Mouse (Mus musculus): ENCODE data around the gene Mettl2. TPM values are rescaled to one million over a fixed set of nuclear protein-coding genes. Genes with fewer than 3 reads are reported as not detected.

Mettl2 gene
- total and polyA plus RNA-seq, 2 experiments from 2014 or later, result 31.6 to 38.1 TPM

GRCm38 (mm10) chr11:105145211-105145610 lies 19.0 kb downstream of the Mettl2 start:
- Histone ChIP-seq H3K27me3 (ENCODE audit: insufficient read depth, low read length) (no peaks in the 10 kb centered on the region), H3K36me3 (ENCODE audit: insufficient read depth) (peaks cover 9% of the 10 kb centered on the region), H3K4me3 (ENCODE audit: low read depth, low read length) (no peak overlapping the region), H3K9me3 (ENCODE audit: low read length) (no peaks in the 10 kb centered on the region), H3K4me2 (ENCODE audit: low read depth) (no peak overlapping the region), H3K9ac (no peak overlapping the region), H3K4me1 (ENCODE audit: insufficient read depth) (no peaks in the 10 kb centered on the region), H3K27ac (ENCODE audit: low read depth, low read length) (no peak overlapping the region)
- WGBS, result 89% methylated on average over 10 of the region's 10 CpGs
- no peak for TF ChIP-seq CTCF (IDR thresholded peaks at IDR 0.05; ENCODE audit: low read depth)
- no peak for DNase-seq
- ATAC-seq, result no peak

DNA sequence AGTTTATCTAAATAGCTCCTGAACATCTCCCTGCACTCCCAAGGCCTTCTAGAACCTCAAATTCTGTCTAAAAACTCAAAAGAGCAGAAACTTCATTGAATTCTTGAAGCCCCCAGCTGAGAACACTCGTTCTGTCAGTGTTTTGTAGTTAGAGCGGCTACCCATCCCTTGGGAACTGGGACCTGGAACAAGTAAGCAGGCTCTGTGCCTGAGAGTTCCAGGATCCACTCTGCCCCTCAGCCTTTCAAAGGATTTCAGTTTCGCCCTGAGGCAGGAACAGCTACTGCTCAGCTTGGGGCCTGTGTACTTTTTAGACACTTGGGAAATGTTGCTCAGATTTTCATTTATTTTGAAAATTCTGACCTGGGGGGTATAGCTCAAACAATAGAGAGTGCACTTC lies 20.4 kb downstream of the Mettl2 start, which contains the start of gene Gm10842:
Gene Gm10842 (plus strand): TSS at position 301 of the 400 bp plus-strand sequence.
- Histone ChIP-seq H3K9ac (no peak within 1 kb of the TSS), H3K4me2 (ENCODE audit: low read depth) (no peak within 1 kb of the TSS), H3K4me1 (ENCODE audit: insufficient read depth) (no peaks in the 10 kb centered on the region), H3K4me3 (ENCODE audit: low read depth, low read length) (no peak within 1 kb of the TSS), H3K36me3 (ENCODE audit: insufficient read depth) (no peaks in the 10 kb centered on the region), H3K27me3 (ENCODE audit: insufficient read depth, low read length) (no peaks in the 10 kb centered on the region), H3K9me3 (ENCODE audit: low read length) (no peaks in the 10 kb centered on the region), H3K27ac (ENCODE audit: low read depth, low read length) (no peak within 1 kb of the TSS)
- DNase-seq, result no peak
- TF ChIP-seq CTCF (IDR thresholded peaks at IDR 0.05; ENCODE audit: low read depth), result no peak
- ATAC-seq, result no peak
- 76% methylated on average over 3 of the region's 3 CpGs for WGBS

DNA sequence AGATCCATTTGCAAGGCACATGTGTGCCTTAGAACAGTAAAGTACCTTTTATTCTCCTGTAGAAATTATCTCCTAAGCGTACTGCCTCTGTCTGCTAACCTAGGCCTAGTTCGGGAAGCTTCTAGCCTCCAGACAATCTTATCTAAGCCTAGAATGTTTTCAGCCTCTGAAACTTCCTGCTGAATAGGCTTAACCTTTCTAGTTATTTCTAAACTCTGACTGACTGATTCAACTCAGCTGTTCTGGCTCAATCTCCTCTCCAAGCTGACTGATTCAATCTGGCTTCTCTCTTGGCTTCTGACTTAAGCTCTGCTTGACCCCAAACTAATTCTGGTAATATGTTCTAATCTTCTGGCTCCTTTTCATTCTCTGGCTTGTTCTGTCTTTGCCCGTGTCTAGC lies 23.1 kb downstream of the Mettl2 start:
- H3K9me3 ChIP-seq (ENCODE audit: low read length), result no peaks in the 10 kb centered on the region
- H3K36me3 ChIP-seq (ENCODE audit: insufficient read depth), result no peaks in the 10 kb centered on the region
- no peaks in the 10 kb centered on the region for H3K27me3 ChIP-seq (ENCODE audit: insufficient read depth, low read length)
- H3K9ac ChIP-seq, result no peak overlapping the region
- H3K4me1 ChIP-seq (ENCODE audit: insufficient read depth), result no peaks in the 10 kb centered on the region
- no peak for TF ChIP-seq CTCF (IDR thresholded peaks at IDR 0.05; ENCODE audit: low read depth)
- ATAC-seq (no peak), DNase-seq (no peak)
- no peak overlapping the region for H3K4me2 ChIP-seq (ENCODE audit: low read depth)
- WGBS, result 83% methylated on average over 3 of the region's 3 CpGs
- no peak overlapping the region for H3K4me3 ChIP-seq (ENCODE audit: low read depth, low read length)
- no peak overlapping the region for H3K27ac ChIP-seq (ENCODE audit: low read depth, low read length)

DNA sequence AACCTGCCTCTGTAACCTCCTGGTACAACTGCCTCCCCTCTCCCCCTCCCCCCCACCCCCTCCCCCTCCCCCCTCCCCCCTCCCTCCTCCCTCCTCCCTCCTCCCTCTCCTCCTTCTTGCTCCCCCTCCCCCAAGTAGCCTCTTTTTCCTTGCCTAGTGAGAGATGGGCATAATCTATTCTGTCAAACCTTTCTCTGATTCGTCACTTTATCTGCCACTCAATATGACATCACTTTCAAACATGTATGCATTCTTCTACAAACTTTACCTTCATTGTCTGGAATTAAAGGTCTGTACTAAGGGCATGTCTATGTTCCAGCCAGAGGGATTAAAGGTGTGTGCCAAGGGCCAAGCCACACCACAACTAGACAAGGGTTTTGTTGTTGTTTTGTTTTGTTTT lies 23.5 kb downstream of the Mettl2 start:
- Histone ChIP-seq H3K4me3 (ENCODE audit: low read depth, low read length) (no peak overlapping the region), H3K36me3 (ENCODE audit: insufficient read depth) (no peaks in the 10 kb centered on the region), H3K4me1 (ENCODE audit: insufficient read depth) (no peaks in the 10 kb centered on the region), H3K9ac (no peak overlapping the region), H3K4me2 (ENCODE audit: low read depth) (no peak overlapping the region), H3K9me3 (ENCODE audit: low read length) (no peaks in the 10 kb centered on the region), H3K27ac (ENCODE audit: low read depth, low read length) (no peak overlapping the region), H3K27me3 (ENCODE audit: insufficient read depth, low read length) (no peaks in the 10 kb centered on the region)
- TF ChIP-seq CTCF (IDR thresholded peaks at IDR 0.05; ENCODE audit: low read depth), result no peak
- DNase-seq, result no peak
- WGBS, result 100% methylated on average over 1 of the region's 1 CpGs
- ATAC-seq, result no peak

- WGBS, result 67% methylated on average over 4 of the region's 4 CpGs
- ATAC-seq (no peak), DNase-seq (no peak)
- H3K4me2 ChIP-seq (ENCODE audit: low read depth), result no peak overlapping the region
- TF ChIP-seq CTCF (IDR thresholded peaks at IDR 0.05; ENCODE audit: low read depth), result no peak
- no peaks in the 10 kb centered on the region for H3K4me1 ChIP-seq (ENCODE audit: insufficient read depth)
- H3K36me3 ChIP-seq (ENCODE audit: insufficient read depth), result no peaks in the 10 kb centered on the region
- H3K9ac ChIP-seq, result no peak overlapping the region
- no peak overlapping the region for H3K4me3 ChIP-seq (ENCODE audit: low read depth, low read length)
- no peaks in the 10 kb centered on the region for H3K9me3 ChIP-seq (ENCODE audit: low read length)
- no peaks in the 10 kb centered on the region for H3K27me3 ChIP-seq (ENCODE audit: insufficient read depth, low read length)
- H3K27ac ChIP-seq (ENCODE audit: low read depth, low read length), result no peak overlapping the region
Observed at GRCm38 (mm10) chr11:105150691-105151090, 24.5 kb downstream of the Mettl2 start.

- Histone ChIP-seq H3K4me3 (ENCODE audit: low read depth, low read length) (no peak overlapping the region), H3K36me3 (ENCODE audit: insufficient read depth) (no peaks in the 10 kb centered on the region), H3K27ac (ENCODE audit: low read depth, low read length) (no peak overlapping the region), H3K4me1 (ENCODE audit: insufficient read depth) (no peaks in the 10 kb centered on the region), H3K4me2 (ENCODE audit: low read depth) (no peak overlapping the region), H3K9me3 (ENCODE audit: low read length) (no peaks in the 10 kb centered on the region), H3K9ac (0 out of 2 replicates have a peak overlapping the region, but pooled peaks have one; percentile 14), H3K27me3 (ENCODE audit: insufficient read depth, low read length) (no peaks in the 10 kb centered on the region)
- no peak for DNase-seq
- WGBS, result 23% methylated on average over 18 of the region's 19 CpGs
- no peak for ATAC-seq
- TF ChIP-seq CTCF (IDR thresholded peaks at IDR 0.05; ENCODE audit: low read depth), result no peak
Observed at GRCm38 (mm10) chr11:105151226-105152016, 25.2 kb downstream of the Mettl2 start.

DNA sequence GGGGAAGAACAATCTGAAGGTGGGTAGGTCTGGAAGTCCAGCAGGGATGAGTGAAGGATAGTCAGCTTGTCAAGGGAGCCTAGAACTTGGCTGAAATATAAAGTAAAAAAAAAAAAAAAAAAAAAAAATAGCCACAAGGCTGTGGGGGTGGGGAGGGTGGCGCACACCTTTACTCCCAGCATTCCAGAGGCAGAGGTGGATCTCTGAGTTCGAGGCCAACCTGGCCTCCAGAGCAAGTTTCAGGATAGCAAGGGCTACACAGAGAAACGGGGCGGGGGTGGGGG lies 25.7 kb downstream of the Mettl2 start:
- H3K27me3 ChIP-seq (ENCODE audit: insufficient read depth, low read length), result no peaks in the 10 kb centered on the region
- no peaks in the 10 kb centered on the region for H3K36me3 ChIP-seq (ENCODE audit: insufficient read depth)
- no peak for DNase-seq
- no peak overlapping the region for H3K27ac ChIP-seq (ENCODE audit: low read depth, low read length)
- no peak overlapping the region for H3K4me3 ChIP-seq (ENCODE audit: low read depth, low read length)
- 72% methylated on average over 3 of the region's 4 CpGs for WGBS
- no peak overlapping the region for H3K9ac ChIP-seq
- no peaks in the 10 kb centered on the region for H3K4me1 ChIP-seq (ENCODE audit: insufficient read depth)
- TF ChIP-seq CTCF (IDR thresholded peaks at IDR 0.05; ENCODE audit: low read depth), result no peak
- no peaks in the 10 kb centered on the region for H3K9me3 ChIP-seq (ENCODE audit: low read length)
- no peak overlapping the region for H3K4me2 ChIP-seq (ENCODE audit: low read depth)
- no peak for ATAC-seq
